Mouse (Mus musculus): ENCODE results near the gene Cnot8. TPM values are rescaled to one million over a fixed set of nuclear protein-coding genes. Genes with fewer than 3 reads are reported as not detected.
"Not testable (repeated sequence)": the region's sequence is repeated elsewhere in the genome, so short reads cannot be mapped to it uniquely, and the experiment has no call there.

The Cnot8 gene
- polyA plus RNA-seq, 1 experiment from 2014 or later = 69.9 TPM

- 62% methylated on average over 5 of the region's 5 CpGs for WGBS
- Histone ChIP-seq H3K27me3 (ENCODE audit: insufficient read depth, low read length) (no peaks in the 10 kb centered on the region), H3K27ac (no peak overlapping the region), H3K4me1 (replicated peaks; ENCODE audit: insufficient read depth, low read length) (peaks cover 3% of the 10 kb centered on the region; the same call in 1 of the 2 replicates), H3K9me3 (replicated peaks; ENCODE audit: low read length) (no peaks in the 10 kb centered on the region), H3K4me3 (replicated peaks; ENCODE audit: low read depth, low read length) (no peak overlapping the region), H3K9ac (ENCODE audit: low read depth, low read length) (no peak overlapping the region), H3K36me3 (ENCODE audit: insufficient read depth, low read length) (no peaks in the 10 kb centered on the region), H3K4me2 (ENCODE audit: low read length) (no peak overlapping the region)
- DNase-seq (ENCODE audit: low spot score) (no peak), ATAC-seq (replicated peaks; ENCODE audit: low FRiP score, low read depth) (no peak)
- TF ChIP-seq CTCF (IDR thresholded peaks at IDR 0.05; ENCODE audit: low read depth) = no peak
Observed at GRCm38 (mm10) chr11:58096160-58096559, 7.8 kb upstream of the Cnot8 start.

- 56% methylated on average over 20 of the region's 20 CpGs for WGBS
- Histone ChIP-seq H3K27me3 (ENCODE audit: insufficient read depth, low read length) (no peaks in the 10 kb centered on the region), H3K36me3 (ENCODE audit: insufficient read depth, low read length) (no peaks in the 10 kb centered on the region), H3K27ac (no peak overlapping the region), H3K4me1 (replicated peaks; ENCODE audit: insufficient read depth, low read length) (peaks cover 3% of the 10 kb centered on the region; the same call in 1 of the 2 replicates), H3K9ac (ENCODE audit: low read depth, low read length) (no peak overlapping the region), H3K9me3 (replicated peaks; ENCODE audit: low read length) (no peaks in the 10 kb centered on the region), H3K4me3 (replicated peaks; ENCODE audit: low read depth, low read length) (0 out of 2 replicates have a peak overlapping the region, but pooled peaks have one; percentile 37), H3K4me2 (ENCODE audit: low read length) (peak overlapping the region; percentile 72)
- TF ChIP-seq CTCF (IDR thresholded peaks at IDR 0.05; ENCODE audit: low read depth) = no peak
- DNase-seq (ENCODE audit: low spot score) (no peak), ATAC-seq (replicated peaks; ENCODE audit: low FRiP score, low read depth) (no peak)
Observed at GRCm38 (mm10) chr11:58096821-58097620, 6.9 kb upstream of the Cnot8 start.

- H3K4me2 ChIP-seq (ENCODE audit: low read length) = peak overlapping the region; percentile 72
- no peaks in the 10 kb centered on the region for H3K9me3 ChIP-seq (replicated peaks; ENCODE audit: low read length)
- 3% methylated on average over 29 of the region's 38 CpGs for WGBS
- H3K36me3 ChIP-seq (ENCODE audit: insufficient read depth, low read length) = no peaks in the 10 kb centered on the region
- H3K27ac ChIP-seq = no peak overlapping the region
- ATAC-seq (replicated peaks; ENCODE audit: low FRiP score, low read depth) (peak; percentile 44), DNase-seq (ENCODE audit: low spot score) (no peak)
- H3K4me1 ChIP-seq (replicated peaks; ENCODE audit: insufficient read depth, low read length) = peaks cover 3% of the 10 kb centered on the region; the same call in 1 of the 2 replicates
- peak overlapping the region; percentile 37 for H3K4me3 ChIP-seq (replicated peaks; ENCODE audit: low read depth, low read length)
- TF ChIP-seq CTCF (IDR thresholded peaks at IDR 0.05; ENCODE audit: low read depth) = no peak
- H3K9ac ChIP-seq (ENCODE audit: low read depth, low read length) = 0 out of 2 replicates have a peak overlapping the region, but pooled peaks have one; percentile 49
- no peaks in the 10 kb centered on the region for H3K27me3 ChIP-seq (ENCODE audit: insufficient read depth, low read length)
Observed at GRCm38 (mm10) chr11:58097621-58098365, 6.2 kb upstream of the Cnot8 start.

DNA sequence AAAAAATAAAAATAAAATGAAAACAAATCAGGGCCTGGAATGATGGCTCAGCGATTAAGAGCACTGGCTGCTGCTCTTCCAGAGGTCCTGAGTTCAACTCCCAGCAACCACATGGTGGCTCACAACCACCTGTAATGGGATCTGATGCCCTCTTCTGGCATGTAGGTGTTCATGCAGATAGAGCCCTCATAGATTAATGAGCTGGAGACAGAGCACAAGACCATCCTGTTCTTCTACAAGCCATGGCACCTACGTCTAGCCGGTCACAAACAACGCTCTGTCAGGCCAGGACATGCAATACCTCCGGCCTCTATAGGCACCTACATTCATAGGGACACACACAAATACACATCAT lies 5.6 kb upstream of the Cnot8 start:
- not testable (repeated sequence) for DNase-seq (ENCODE audit: low spot score); H3K27me3 ChIP-seq (ENCODE audit: insufficient read depth, low read length); H3K4me1 ChIP-seq (replicated peaks; ENCODE audit: insufficient read depth, low read length); H3K9me3 ChIP-seq (replicated peaks; ENCODE audit: low read length); ATAC-seq (replicated peaks; ENCODE audit: low FRiP score, low read depth); H3K36me3 ChIP-seq (ENCODE audit: insufficient read depth, low read length); H3K27ac ChIP-seq; H3K9ac ChIP-seq (ENCODE audit: low read depth, low read length)
- WGBS = 70% methylated on average over 5 of the region's 5 CpGs
- Histone ChIP-seq H3K4me3 (replicated peaks; ENCODE audit: low read depth, low read length) (peak overlapping the region; percentile 37; the same call in 1 of the 2 replicates), H3K4me2 (ENCODE audit: low read length) (peak overlapping the region; percentile 72; the same call in 1 of the 2 replicates)
- peak; percentile 56 for TF ChIP-seq CTCF (IDR thresholded peaks at IDR 0.05; ENCODE audit: low read depth)

- Histone ChIP-seq H3K4me2 (ENCODE audit: low read length) (no peak overlapping the region), H3K4me3 (replicated peaks; ENCODE audit: low read depth, low read length) (no peak overlapping the region), H3K27ac (no peak overlapping the region), H3K9me3 (replicated peaks; ENCODE audit: low read length) (no peaks in the 10 kb centered on the region), H3K9ac (ENCODE audit: low read depth, low read length) (no peak overlapping the region), H3K4me1 (replicated peaks; ENCODE audit: insufficient read depth, low read length) (no peaks in the 10 kb centered on the region), H3K36me3 (ENCODE audit: insufficient read depth, low read length) (no peaks in the 10 kb centered on the region), H3K27me3 (ENCODE audit: insufficient read depth, low read length) (no peaks in the 10 kb centered on the region)
- no peak for ATAC-seq (replicated peaks; ENCODE audit: low FRiP score, low read depth)
- no peak for TF ChIP-seq CTCF (IDR thresholded peaks at IDR 0.05; ENCODE audit: low read depth)
- no peak for DNase-seq (ENCODE audit: low spot score)
- 83% methylated on average over 2 of the region's 2 CpGs for WGBS
Observed at GRCm38 (mm10) chr11:58100006-58100405, 3.9 kb upstream of the Cnot8 start.

DNA sequence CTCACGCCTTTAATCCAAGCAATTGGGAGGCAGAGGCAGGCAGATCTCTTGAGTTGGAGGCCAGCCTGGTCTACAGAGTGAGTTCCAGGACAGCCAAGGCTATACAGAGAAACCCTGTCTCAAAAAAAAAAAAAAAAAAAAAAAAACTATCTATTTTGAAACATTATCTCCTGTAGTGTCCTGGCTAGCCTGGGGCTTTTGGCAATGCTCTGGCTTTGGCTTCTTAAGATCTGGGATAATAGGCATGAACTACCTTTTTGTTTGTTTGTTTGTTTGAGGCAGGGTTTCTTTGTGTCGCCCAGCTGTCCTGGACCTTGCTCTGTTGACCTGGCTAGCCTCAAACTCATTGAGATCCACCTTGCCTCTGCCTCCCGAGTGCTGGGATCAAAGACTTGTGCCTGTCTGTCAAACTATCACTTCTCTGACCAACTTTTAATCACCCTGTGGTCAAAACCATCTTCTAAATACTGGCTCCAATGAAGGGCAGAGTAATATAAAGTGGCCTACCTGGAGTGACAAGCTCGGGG lies 2.7 kb upstream of the Cnot8 start:
- DNase-seq (ENCODE audit: low spot score) (no peak), ATAC-seq (replicated peaks; ENCODE audit: low FRiP score, low read depth) (no peak)
- TF ChIP-seq CTCF (IDR thresholded peaks at IDR 0.05; ENCODE audit: low read depth) = no peak
- Histone ChIP-seq H3K9me3 (replicated peaks; ENCODE audit: low read length) (no peaks in the 10 kb centered on the region), H3K4me3 (replicated peaks; ENCODE audit: low read depth, low read length) (no peak overlapping the region), H3K27ac (no peak overlapping the region), H3K36me3 (ENCODE audit: insufficient read depth, low read length) (no peaks in the 10 kb centered on the region), H3K9ac (ENCODE audit: low read depth, low read length) (no peak overlapping the region), H3K4me2 (ENCODE audit: low read length) (no peak overlapping the region), H3K27me3 (ENCODE audit: insufficient read depth, low read length) (no peaks in the 10 kb centered on the region), H3K4me1 (replicated peaks; ENCODE audit: insufficient read depth, low read length) (no peaks in the 10 kb centered on the region)
- 86% methylated on average over 4 of the region's 4 CpGs for WGBS

Data from kidney, postnatal 0 days (tissue).